Mouse (Mus musculus) WW6 (cell line): Measurements from ENCODE around the gene Lrrc59.
"Not testable (repeated sequence)": the region's sequence is repeated elsewhere in the genome, so short reads cannot be mapped to it uniquely, and the experiment has no call there.

Experiments
- DNase-seq: peaks from one replicate; pipeline ENCODE4 v3.0.0-alpha.2; 2013; ENCODE audit warnings: low read depth, low spot score

Gene Lrrc59

DNA sequence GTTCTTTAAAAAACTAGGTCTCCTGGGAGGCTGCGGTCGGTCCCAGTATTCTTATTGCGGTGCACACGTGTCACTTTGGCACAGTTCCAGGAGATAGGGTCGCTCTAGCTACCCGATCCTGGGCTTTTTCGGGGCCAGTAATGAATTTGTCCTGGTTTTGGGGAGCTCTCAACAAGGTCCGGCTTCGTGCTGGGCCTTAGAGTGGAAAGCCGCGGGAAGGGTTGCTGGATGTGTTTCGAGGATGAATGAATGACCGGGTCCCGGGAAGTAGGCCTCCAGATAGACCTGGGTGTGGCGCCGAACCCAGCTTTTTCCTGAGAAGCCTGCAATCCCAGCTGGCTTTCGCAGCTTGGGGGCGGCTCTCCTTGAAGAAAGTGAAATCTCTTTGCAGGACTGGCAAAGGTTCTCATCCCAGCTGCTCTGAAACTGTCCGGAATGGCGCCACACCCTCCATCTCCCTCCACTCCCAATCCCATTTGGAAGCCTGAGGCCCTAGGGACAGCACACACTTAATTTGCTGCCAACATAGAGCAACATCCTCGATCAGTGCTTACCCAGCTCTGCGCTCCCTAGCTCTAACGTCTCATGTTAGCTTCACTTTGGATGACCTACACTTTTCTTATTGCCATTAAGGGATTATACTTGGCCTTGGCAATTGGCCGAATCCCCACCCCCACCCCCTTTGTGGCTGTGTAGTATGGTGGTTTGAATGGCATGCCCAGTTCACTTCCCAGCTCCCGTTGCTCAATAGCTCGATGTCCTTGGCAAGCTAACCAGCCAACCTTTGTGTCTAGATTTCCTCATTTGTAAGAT lies 838 bp downstream of the Lrrc59 start:
- DNase-seq: no peak

DNA sequence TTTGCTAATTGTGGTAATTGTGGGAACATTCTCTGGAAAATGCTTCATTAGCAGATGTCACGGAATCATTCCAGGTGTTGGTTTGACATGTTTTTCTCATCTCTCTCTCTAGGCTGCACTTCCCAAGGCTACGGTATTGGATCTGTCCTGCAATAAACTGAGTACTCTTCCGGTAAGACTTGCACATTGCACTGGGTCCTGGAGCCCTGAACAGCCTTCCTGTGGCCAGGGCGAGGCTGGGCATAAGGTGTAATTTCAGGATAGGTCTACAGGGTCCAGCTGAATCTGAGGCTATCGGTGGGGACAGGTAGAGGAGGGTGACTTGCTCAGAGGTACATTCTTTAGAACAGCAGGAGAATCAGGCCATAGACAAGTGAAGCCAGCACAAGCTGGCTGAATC lies 2.4 kb downstream of the Lrrc59 start:
- no peak for DNase-seq

DNA sequence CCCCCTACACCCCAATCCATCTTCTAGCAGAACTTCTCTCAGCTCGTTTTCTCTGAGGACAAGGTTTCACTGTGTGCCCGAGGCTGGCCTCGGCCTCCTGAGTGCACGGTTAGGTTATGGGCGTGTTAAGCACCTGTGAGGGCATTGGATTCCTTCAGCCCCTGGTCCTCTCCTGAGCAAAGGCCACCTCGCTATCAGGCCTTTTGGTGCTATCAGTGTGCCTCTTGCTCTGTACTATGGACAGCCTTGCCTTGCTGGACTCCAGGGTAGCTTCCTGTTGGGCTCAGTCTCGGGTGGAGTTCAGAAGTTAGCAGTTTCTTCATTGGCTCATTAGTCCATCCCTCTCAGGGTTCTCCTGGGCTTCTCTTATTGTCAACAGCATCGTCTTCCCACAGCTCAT lies 3.4 kb downstream of the Lrrc59 start:
- DNase-seq: no peak

DNA sequence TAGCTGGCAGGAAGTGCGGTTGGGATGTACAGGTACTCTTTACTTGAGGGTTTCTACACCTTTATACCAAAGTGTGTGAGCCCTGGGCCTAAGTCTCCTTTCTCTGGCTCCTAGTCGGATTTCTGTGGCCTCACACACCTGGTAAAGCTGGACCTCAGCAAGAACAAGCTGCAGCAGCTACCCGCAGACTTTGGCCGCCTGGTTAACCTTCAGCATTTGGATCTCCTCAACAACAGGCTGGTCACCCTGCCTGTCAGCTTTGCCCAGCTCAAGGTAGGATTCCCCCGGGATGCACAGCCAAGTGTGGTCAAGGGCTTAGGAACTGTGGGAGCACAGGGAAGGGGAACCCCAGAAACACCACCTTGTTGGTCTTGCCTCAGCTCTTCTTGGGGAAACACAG lies 4.9 kb downstream of the Lrrc59 start:
- no peak for DNase-seq

DNA sequence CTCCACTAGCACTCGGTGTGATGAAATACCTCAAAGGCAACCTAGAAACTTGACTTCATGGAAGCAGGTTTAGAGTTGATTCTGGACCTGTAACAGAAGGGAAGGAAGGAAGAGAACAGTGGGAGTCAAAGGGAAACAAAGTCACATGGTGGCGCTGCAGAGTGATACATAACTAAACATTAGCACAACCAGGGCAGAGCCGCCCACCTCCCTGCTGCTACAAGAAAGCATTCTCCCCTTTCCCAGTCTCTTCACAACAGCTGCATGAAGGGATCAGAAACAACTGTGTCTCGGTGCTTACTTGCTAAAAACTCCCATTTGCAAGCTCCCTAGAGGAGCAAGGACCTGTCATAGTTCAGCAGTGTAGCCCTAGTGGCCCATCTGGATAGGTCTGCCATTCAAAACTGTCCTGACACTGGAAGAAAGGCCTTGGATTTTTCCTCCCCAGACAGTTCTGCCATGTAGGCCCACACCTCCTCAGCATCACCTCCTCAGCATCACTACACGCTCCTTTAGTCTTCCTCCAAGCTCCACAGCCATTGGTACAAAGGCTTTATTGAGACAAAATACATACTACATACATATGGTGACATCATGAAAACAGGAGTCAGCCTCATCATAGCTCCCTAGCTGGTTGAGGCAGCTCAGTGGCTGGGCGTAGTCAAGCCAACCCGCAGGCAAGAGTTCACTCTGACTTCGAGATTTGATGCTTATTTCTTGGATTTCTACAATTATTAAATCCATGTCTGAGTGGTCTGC lies 15.1 kb downstream of the Lrrc59 start:
- DNase-seq: no peak

DNA sequence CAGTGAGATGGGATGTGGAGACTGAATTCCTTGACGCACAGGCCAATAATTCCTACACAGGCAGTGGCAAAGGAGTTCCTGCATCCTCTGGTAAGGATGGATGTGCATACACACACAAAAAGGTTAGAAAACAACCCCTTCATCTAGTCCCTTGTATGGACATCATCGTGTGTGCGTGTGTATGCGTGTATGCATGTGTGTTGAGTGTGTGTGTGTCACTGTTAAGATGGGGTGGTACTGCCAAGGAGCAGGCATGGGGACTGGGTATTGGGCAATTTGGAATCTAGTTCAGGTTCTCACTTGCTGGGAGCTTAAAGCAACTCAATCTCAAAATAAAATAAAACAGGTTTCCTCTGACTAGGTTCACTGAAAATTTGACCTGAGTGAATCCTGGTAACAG lies 16.9 kb downstream of the Lrrc59 start:
- no peak for DNase-seq

DNA sequence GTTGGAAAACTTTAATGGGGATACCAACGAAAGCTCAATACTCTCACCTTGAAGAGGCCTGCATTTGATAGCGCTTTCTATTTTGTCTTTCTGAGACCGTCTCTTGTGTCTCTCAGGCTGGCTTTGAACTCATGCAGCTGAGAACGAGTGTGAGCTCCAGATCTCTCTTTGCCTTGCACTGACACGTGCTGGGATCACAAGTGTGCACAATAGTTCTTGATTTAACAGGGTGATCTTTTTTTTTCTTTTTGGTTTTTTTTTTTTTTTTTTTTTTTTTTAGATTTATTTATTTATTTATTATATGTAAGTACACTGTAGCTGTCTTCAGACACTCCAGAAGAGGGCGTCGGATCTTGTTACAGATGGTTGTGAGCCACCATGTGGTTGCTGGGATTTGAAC lies 21.7 kb downstream of the Lrrc59 start:
- DNase-seq: not testable (repeated sequence)

DNA sequence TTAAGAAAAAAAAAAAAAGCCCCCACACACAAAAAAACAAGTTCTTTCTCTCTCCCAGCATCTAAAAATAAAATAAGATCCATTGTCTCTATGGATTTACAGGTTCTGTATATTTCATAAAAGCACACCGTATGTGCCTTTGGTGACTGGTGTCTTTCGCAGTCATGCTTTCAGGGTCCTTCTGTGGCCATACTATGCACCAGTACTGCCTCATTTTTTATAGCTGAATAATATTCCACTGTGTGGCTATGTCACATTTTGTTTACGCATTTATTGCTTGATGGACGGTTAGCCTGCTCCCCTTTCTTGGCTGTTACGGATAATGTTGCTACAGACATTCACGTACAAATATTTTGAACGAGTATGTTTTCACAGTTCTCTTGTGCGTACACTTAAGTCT lies 23.4 kb downstream of the Lrrc59 start:
- DNase-seq: no peak

DNA sequence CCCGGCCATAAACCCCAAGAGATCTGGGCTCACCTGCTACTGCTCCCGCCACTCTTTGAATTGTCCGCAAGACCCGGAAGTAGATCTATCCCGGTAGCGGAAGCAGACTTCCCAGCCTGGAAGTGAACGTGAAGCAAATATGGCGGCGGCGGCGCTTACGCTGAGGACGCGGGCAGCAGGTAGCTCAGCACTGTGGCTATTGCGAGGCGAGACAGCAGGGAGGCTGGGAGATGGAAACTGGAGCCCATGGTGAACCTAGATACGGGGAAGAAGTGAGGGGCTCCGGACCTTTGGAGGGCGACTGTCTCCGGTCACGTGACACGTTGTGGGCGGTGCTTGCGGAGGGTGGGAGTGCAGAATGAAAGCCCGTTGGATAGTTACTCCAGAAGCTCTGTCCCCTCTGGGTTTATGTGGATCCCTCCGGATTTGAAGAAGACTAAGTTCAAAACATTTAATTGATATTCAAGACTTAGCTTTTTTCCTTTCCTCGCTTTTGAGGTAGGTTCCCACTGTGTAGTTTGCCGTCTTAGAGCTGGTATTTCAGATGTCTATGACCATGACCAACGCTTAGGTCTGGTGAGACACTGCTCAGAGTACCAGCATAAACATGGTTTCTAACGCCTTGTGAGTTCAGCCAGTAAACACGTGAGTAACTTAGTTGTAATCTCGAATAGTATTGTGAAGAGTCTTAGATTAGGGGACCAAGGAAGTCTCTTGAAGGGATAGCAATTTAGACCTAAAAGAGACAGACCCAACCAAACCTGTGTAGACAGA lies 24.3 kb downstream of the Lrrc59 start, which contains the start of the genes Mrpl27 and Eme1:
Mrpl27 (plus strand) TSS at position 105 of the 774 bp plus-strand sequence.
Eme1 (minus strand) TSS at position 302 of the 774 bp plus-strand sequence.
- peak; percentile 63 for DNase-seq

DNA sequence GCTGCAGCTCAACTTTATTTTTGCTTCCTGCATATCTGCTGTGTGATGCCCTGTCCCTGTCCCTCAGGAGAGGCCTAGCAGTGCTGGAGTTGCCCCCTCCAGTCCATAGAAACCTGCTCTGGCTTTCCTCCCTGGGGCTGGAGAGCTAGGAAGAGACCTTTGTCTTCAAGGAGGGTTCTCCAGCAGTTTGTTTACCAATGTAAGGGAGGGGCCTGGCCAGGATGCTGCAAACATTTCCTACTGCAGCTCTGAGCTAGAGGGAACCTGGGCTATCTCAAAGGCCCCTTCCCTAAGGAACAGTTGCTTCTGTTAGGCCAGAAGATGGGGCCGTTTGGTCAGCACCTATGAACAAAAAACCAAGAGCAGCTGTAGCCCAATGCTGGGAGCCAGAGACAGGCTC lies 31.8 kb downstream of the Lrrc59 start:
- DNase-seq: no peak

DNA sequence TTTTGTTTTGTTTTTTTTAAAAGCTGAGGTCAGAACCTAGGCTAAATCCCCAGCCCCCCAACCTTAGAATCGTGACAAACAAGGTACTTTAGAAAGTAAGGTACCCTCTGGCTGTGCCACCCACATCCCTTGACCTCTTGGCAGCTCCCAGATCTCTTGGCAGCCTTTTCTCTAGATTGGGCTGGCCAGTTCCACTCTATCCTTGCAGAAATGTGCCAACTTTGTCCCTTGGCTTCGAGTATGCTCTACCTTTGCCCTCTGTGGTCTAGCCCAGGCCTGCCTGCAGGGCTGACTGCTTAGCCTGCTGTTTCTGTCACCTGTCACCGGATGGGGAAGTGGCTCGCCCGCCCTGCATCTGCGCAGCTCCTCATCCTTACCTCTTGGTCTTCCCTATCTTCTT lies 35.7 kb downstream of the Lrrc59 start:
- DNase-seq: no peak

DNA sequence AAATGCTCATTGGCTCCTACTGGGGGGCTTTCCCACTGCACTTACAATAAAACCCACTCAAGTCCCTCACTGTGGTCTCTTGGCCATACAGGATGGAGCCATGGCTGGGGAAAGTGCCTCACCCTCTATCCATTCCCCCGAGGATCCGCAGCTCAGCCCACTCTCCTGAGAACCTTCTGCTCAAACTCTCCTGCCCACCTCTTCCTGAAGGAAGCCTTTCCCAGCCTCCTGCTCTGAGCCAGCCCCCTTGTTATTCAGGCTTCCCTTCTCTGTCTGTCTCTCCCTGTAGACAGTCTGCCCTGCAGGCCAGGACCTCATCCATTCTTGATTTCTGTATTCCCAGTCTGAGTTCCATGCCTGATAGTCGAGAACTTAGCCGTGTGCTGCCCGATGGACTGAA lies 45.4 kb downstream of the Lrrc59 start:
- DNase-seq: no peak

DNA sequence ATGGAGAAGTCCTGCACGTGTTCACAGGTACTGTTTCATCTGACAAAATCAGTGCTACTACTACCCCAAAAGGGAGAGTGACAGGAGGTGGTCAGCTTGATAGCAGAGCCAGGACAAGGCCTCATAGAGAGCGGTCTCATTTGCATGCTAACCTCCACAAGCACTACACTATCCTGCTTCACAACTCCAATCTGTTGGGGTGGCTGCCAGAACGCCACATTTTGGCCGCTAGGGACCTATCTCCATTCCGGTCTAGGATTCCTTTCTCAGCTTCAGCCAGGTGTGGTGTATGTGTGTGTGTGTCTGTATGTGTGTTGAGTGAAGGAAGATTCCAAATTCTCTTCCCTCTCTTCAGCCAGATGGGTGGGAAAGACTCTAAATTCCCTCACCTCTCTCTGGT lies 45.9 kb downstream of the Lrrc59 start:
- no peak for DNase-seq

DNA sequence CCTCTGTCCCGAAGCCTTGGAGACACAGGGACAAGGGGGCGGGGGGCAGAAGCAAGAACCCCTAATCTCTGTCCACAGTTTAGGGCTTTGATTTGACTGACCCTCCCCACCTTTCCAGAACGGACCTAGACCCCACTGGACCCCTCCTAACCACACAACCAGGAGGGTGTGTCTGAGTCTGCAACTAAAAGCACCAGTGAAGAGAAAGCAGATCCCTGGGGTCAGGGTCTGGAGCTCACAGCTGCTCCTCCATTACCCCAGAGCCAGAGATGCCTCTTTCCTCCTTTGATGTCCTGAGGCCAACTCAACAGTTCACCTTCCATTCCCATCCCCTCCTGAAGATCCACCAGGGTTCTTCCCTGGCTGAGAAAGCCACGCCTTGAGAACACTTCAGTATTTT lies 46.7 kb downstream of the Lrrc59 start:
- no peak for DNase-seq

DNA sequence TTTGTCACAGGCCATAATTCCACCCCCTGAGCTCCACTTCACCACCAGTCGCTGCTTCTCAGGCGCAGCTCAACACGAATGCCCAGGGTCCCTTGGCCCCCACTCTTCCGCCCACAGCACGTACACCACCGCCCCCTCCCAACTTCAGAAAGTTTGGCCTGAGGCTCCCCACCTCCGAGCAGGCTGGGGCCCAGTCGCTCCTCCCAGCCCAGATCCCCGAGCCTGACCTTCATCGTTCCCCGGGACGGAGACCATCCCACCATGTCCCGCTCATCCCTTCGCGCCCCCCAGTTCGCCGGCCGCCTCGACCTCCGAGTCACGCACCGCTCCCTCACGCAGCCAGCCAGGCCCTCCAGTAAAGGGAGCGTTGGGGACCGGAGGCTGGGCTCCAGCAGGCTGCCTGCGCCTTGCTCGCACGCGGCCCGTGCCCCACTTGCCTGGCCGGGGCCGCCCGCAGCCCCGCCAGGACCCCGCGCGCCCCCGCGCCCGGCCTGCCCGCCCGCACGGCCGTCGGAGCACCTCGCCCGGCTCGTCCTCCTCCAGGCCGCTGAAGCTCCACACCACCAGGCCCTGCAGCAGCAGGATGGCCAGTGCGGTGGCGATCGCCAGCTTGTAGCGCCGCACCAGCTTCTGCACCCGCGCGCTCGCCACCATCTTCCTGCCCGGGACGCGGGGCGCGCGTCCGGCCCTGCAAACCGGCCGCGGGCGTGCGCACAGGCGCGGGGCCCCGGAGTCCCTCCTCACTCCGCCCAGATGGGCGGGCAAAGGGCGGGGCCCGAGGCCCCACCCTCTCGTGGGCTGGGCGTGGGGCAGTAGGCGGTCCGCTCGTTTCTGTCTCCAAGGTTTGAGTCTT lies 47.4 kb downstream of the Lrrc59 start, which contains the start of gene Xylt2:
Xylt2 (minus strand) TSS at position 762 of the 853 bp plus-strand sequence.
- peak; percentile 84 for DNase-seq

DNA sequence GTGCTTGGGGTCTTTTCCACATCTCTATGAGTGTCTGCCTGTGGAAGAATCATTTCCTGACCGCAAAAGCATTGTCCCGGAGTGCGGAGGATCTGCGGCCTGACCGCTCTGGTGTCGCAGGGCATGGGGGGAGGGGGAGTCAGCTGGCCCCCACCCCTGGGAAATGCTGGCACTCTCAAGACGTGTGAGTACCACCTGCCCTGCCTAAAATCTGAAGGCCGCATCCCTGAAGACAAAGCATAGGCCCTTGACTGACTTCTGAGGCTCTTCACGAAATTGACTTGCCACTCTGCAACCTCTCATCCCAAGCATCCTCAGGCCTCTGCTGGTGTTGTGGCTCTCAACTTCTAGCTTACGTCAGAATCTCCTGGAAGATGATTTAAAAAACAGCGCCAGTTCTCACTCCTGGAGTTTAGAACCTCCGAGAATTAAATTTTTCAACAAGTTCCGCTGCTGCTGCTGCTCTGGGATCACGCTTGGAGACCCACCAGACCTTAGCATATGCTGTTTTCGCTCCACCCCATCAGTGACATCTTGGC lies 48.1 kb downstream of the Lrrc59 start:
- DNase-seq: no peak

DNA sequence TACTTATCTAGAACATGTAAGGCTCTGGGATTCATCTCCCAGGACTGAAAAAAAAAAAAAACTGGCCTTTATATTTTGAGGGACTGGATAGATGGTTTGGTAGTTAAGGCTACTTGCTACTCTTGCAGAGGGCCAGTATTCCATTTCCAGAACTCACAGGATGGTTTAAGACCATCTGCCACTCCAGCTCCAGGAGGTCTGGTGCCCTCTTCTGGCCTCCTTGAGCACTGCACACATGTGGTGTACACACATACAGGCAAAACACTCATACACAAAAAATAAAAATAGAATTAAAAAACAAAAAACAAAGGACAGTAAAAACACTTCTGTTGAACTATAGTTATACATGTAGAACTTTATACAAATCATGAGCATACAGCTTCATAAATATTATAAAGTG lies 51.1 kb downstream of the Lrrc59 start:
- no peak for DNase-seq

DNA sequence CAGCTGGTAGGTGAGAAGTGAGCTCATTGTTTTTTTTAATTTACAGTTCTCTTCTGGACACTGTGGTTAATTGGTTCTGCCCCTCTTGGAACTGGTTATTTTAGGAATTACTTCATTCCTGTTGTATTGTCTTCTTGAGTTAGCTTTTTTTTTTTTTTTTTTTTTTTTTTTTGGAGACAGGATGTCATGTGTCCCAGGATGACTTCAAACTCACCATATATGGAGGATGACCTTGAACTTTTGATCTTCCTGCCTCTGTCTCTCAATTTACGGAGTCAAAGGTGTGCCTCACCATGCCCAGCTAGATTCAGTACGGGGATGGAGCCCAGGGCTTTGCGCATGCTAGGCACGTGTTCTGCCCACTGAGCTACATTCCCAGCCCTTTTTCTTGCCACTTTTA lies 52.1 kb downstream of the Lrrc59 start:
- DNase-seq: no peak

DNA sequence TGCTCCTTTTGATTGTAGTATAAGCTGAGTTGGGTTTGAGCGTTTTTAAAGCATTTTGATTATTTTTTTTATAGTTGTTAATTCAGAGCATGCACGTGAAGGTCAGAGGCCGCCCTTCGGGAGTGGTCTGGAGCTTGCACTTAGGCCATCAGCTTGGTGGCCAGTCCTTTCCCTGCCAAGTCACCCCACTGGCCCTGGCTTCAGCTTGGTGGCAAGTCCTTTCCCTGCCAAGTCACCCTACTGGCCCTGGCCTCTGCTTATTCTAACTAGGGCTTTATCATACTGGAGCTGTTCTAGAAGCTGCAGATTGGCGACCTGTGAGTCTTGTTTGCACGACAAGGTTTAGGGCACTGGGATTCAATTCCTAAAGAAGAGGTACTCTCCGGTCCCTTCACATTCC lies 52.9 kb downstream of the Lrrc59 start:
- no peak for DNase-seq

DNA sequence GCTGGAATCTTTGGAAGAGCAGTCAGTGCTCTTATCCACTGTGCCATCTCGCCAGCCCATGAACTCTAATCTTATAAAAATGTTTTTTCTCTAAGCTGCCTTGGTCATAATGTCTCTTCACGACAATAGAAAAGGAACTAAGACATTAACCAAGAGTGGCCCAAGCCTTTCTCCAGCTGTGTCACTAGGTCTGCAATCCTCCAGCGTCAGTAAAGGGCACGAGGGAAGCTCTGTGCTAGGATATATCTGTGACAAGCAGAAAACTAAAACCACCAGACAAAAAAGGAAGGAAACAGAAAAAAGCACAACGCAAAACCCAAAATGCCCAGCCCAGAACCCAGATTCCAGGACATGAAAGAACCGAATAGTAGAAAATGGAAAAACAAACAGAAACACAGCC lies 57.6 kb downstream of the Lrrc59 start:
- DNase-seq: no peak

DNA sequence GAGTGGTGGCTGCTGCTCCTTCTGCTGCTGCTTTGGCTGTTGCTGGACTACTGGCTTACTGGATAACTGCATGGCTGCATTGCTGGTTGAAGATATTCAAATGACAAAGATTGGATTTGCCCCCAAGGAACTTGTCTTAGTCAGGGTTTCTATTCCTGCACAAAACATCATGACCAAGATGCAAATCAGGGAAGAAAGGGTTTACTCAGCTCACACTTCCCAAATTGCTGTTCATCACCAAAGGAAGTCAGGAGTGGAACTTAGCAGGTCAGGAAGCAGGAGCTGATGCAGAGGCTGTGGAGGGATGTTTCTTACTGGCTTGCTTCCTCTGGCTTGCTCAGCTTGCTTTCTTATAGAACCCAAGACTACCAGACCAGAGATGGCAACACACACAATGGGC lies 62.9 kb downstream of the Lrrc59 start:
- not testable (repeated sequence) for DNase-seq
